Mouse (Mus musculus) spleen, postnatal 14 days (tissue): ENCODE results near the gene Aldh3b2.

Experiments
- DNase-seq, 2 experiments: peaks; one replicate each; pipeline ENCODE4 v3.0.0; 2021 to 2022; ENCODE audit warnings: low spot score in 2 of 2

The Aldh3b2 gene

GRCm38 (mm10) chr19:3988066-3988465 is 15.9 kb downstream of the Aldh3b2 start:
- DNase-seq = no peak

DNA sequence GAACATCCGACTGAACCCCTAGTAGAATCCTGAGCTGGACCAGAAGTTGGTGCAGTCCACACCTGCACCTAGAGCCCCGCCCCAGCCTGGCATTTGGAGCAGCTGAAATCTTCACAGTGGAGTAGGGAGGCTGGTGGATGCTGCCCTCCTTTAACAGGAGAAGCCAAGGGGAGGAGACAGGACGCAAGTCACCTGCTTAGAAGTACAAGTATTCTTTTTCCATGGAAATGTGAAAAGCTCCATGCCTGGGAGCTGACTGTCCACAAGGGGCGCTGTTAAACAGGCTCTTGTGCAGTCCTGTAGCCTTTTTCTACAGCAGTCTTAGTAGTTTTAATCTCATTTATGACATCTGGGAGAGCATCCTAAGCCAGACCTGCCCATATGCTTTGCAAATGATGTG is 16.6 kb downstream of the Aldh3b2 start:
- no peak for DNase-seq

- no peak for DNase-seq
Observed at GRCm38 (mm10) chr19:3990804-3991203, 18.7 kb downstream of the Aldh3b2 start.

DNA sequence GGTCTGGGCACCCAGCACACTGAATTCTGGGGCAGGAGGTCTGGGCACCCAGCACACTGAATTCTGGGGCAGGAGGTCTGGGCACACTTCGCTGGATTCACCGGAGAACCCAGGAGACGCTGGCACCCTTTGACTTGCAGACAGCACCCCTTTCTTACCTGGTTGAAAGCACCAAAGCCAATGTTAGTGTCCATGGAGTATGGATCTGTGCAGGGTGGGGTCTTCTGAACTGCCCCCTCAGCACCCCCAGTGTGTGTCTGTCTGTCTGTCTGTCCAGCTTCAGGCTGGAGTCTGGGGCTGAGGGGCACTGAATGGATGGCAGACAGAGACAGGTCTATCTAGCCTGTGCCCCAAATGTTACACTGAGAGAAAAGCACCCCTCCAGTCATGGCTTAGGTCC is 19.4 kb downstream of the Aldh3b2 start:
- DNase-seq = no peak

DNA sequence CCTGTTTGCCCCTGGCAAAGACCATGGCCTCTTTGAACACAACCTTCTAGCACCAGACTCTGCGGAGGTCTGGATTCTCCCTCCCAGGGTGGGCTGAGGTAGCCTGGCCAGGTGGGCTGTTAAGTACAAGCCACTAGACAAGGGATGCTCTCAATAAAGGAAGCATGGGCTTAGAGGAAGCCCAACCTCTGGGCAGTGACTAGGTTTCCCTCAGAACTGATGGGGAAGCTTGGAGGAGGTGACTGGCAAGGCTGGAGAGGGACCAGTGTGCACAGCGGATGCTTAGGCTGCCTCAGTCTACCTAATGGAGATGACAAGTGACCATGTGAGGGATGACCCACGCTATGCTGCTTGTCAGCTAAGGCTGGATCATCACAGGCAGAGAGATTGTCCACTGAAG is 19.8 kb downstream of the Aldh3b2 start:
- no peak for DNase-seq

DNA sequence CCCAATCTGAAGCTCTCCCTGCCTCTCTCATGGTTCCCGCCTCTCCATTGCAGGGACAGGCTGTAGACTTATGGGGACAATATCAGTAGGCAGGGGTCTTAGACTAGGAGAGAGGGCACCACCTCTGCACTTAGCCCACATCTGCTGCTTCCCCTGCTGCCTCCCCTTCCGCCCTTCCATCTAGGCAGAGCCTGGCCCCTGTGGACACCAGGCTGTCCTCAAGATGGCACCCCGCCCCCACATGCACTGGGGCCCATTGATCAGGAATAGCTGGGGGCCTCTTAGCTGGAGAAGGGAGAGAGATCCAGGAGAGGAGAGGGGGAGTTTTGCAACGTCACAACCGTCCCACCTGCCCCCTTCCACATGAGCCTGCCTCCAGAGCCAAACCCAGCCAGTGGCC is 20.3 kb downstream of the Aldh3b2 start, which contains the start of gene Tbx10:
TSS of gene Tbx10 (plus strand) at position 337 of the 400 bp plus-strand sequence.
- no peak for DNase-seq

DNA sequence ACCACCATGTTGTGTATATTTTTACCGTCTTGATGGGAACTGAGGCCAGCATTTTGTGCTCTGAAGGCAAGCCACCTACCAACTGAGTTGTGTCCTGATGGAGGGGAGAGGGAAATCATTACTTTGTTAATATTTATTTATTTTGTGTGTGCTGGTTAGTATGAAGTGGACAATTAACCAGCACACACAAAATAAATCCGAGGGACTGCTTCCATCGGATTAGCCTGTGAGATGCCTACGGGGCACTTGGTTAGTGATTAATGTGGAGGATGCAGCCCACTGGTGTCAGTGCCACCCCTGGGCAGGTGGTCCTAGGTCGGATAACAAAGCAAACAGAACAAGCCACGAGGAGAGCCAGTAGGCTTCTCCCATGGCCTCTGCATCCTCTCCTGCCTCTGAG is 22.8 kb downstream of the Aldh3b2 start:
- no peak for DNase-seq

- DNase-seq = no peak
Observed at GRCm38 (mm10) chr19:3995505-3995904, 23.4 kb downstream of the Aldh3b2 start.

- no peak for DNase-seq
Observed at GRCm38 (mm10) chr19:3996106-3996505, 24.0 kb downstream of the Aldh3b2 start.

GRCm38 (mm10) chr19:3996747-3997146 is 24.6 kb downstream of the Aldh3b2 start:
- DNase-seq = no peak

GRCm38 (mm10) chr19:3997231-3997630 is 25.1 kb downstream of the Aldh3b2 start:
- no peak for DNase-seq

GRCm38 (mm10) chr19:3998335-3998734 is 26.2 kb downstream of the Aldh3b2 start:
- DNase-seq = no peak

- no peak for DNase-seq
Observed at GRCm38 (mm10) chr19:3999121-3999730, 27.1 kb downstream of the Aldh3b2 start.

DNA sequence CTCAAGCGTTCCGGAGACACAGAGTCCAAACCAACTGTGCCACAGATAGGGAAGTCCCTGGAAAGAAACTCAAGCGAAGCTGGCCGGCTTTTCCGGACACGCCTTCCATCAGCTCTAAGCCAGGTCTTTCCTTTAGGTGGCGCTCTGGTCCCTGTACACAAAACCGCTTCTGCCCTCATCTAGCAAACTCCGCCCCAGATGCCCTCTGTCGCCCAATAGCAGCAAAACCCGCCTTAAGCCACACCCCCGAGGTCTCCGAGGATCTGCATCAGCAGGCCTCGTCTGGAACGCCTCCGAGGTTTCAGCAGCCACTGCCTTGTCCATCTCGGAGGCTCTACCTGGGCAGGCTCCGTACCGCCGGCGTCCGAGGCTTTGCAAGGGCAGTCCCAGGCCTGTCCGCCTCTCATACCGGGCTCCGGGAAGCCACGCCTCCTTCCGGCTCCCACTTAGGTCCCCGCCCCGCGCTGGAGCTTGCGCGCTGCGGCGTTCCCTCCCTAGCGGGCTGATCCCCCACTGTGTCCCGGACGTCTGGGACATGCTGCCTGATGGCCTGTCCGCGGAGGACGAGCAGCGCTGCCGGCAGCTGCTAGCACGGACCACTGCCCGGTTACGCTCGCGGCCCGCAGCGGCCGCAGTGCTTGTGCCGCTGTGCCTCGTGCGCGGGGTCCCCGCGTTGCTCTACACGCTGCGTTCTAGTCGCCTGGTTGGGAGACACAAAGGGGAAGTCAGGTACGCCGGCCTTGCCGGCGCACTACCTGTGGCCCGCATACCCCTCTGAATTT is 28.2 kb downstream of the Aldh3b2 start, which contains the start of the genes Nudt8 and Gm49405:
TSS of gene Nudt8 (plus strand) at position 462 of the 782 bp plus-strand sequence.
TSS of gene Gm49405 (plus strand) at position 508 of the 782 bp plus-strand sequence.
- peak; percentile 87 to 89 for DNase-seq

DNA sequence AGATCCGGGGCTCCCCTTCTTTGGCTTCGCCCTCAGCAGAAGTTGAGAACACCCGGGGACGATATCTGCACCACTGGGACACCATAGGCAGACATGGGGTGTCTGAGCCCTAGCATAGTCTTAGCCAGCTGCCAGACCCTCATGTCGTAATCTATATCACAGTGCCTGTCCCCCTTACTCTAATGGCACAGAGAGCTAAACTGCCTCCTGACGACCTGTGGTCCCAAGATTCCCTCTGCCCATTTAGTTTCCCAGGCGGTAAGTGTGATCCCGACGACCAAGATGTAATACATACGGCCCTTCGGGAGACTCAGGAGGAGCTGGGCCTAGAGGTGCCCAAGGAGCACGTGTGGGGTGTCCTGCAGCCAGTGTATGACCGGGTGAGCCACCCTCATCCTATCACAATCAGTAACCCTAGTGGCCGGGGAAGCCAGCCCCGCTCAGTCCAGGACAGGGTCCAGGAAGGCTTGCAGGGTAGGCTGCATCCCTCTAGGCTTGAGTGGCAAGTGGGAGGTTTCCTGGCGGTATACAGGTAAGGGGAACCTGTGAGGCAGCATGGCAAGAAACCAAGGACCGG is 28.9 kb downstream of the Aldh3b2 start:
- no peak for DNase-seq

- no peak for DNase-seq
Observed at GRCm38 (mm10) chr19:4001752-4002151, 29.6 kb downstream of the Aldh3b2 start.

GRCm38 (mm10) chr19:4003112-4003511 is 31.0 kb downstream of the Aldh3b2 start, which contains the start of gene Doc2g:
TSS of gene Doc2g (plus strand) at chr19:4003313.
- no peak for DNase-seq

DNA sequence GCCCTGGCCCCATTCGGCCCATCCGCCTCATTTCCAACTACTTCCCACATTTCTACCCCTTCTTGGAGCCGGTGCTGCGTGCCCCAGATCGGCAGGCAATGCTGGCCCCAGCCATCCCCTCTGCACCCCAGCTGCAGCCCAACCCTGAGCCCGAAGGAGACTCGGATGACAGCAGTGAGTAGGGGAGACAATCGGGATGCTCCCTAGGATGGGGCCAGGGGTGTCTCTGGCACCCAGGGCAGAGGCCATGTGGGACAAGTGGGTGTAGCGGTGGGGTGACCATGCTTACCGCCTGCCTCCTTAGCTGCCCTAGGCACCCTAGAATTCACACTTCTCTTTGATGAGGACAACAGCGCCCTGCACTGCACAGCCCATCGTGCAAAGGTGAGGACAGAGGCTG is 31.5 kb downstream of the Aldh3b2 start:
- no peak for DNase-seq

GRCm38 (mm10) chr19:4004331-4004730 is 32.2 kb downstream of the Aldh3b2 start:
- no peak for DNase-seq

DNA sequence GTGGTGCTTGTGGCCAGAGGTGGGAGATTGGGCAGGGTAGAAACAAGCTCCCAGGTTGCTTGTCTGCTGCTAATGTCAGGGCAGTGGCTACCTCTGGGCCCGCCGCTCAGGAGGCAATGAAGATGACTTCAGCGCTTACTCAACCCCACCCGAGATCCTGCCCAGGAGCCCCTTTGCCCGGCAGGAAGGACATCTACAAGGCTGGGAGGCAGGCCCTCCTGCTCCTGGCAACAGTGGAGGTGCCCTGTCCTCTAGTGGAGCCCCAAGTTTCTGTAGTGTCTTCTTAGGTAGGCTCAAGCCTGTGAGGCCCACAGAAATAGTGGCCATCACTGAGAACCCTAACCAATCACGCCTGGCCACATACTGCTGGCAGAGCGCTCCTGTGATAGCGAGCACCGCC is 33.0 kb downstream of the Aldh3b2 start:
- no peak for DNase-seq

DNA sequence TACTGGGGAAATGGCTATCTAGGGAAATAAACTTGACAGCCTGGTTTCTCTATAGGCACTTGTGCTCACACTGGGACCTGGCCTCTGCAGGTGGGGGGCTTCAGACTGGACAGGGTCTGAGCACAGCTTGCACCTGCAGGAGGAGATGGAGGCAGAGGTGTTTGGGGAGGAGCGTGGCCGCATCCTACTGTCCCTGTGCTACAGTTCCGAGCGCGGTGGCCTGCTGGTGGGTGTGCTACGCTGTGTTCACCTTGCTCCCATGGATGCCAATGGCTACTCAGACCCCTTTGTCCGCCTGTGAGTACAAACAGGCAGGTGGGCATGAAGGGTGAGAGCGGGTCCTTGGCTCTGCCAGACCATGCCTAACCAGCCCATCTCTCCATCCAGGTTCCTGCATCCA is 33.8 kb downstream of the Aldh3b2 start:
- no peak for DNase-seq

DNA sequence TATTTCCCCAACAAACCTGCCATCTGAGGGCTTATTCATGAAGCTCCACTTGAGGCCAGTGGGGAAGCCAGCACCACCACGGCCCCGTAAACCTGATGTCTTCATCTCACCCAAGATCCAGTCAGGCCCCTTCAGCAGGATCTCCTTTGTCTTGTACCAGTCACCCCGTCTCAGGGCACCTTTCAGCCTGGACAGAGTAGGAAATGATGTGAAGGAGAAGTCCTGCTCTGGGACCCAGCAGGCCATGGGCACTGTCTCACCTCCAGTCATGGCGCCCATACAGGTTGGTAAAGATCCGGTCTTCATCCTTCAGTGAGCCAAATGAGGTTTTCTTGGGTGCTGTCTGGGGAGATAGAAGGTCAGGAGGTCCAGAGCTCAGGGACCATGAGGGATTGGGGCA is 39.0 kb downstream of the Aldh3b2 start:
- DNase-seq = no peak
